Mouse (Mus musculus): ENCODE results near the gene Pde4c. TPM values are rescaled to one million over a fixed set of nuclear protein-coding genes. Genes with fewer than 3 reads are reported as not detected.
A peak's percentile ranks its signal among the peaks of the same experiment; 100 is the strongest.

Pde4c gene
- polyA plus RNA-seq, 1 experiment: 0.10 TPM

- Histone ChIP-seq H3K4me2 (ENCODE audit: low read depth) (no peak overlapping the region), H3K79me2 (ENCODE audit: control insufficient read depth, insufficient read depth) (peaks cover 29% of the 10 kb centered on the region), H3K27me3 (ENCODE audit: control insufficient read depth, insufficient read depth, insufficient read length) (no peaks in the 10 kb centered on the region), H3K4me3 (no peak overlapping the region), H3K36me3 (ENCODE audit: control insufficient read depth, insufficient read depth) (no peaks in the 10 kb centered on the region), H3ac (ENCODE audit: control insufficient read depth, insufficient read length) (no peak overlapping the region)
- TF ChIP-seq USF1 (IDR thresholded peaks at IDR 0.05; ENCODE audit: low read depth) (no peak), REST (IDR thresholded peaks at IDR 0.05; ENCODE audit: insufficient read depth, insufficient read length) (no peak), MYOG (IDR thresholded peaks at IDR 0.05; ENCODE audit: control insufficient read depth in 1 of 3, insufficient read depth in 1 of 3, insufficient read length in 2 of 3, low read depth in 2 of 3) (no peak), POLR2A (IDR thresholded peaks at IDR 0.05; ENCODE audit: insufficient read length, low read depth) (no peak), TCF3 (IDR thresholded peaks at IDR 0.05; ENCODE audit: insufficient read length, low read depth) (no peak), POLR2AphosphoS2 (IDR thresholded peaks at IDR 0.05; ENCODE audit: insufficient read length, low read depth) (no peak), TCF12 (IDR thresholded peaks at IDR 0.05; ENCODE audit: insufficient read depth, poor library complexity, severe bottlenecking) (no peak), MAX (IDR thresholded peaks at IDR 0.05; ENCODE audit: low read depth) (no peak), CEBPB (IDR thresholded peaks at IDR 0.05; ENCODE audit: insufficient read depth, poor library complexity, severe bottlenecking) (no peak), MYOD1 (IDR thresholded peaks at IDR 0.05; ENCODE audit: control insufficient read depth in 1 of 3, insufficient read length in 2 of 3, low read depth in 2 of 3) (no peak), E2F4 (IDR thresholded peaks at IDR 0.05; ENCODE audit: insufficient read depth) (no peak), SRF (IDR thresholded peaks at IDR 0.05; ENCODE audit: control insufficient read depth, insufficient read length, low read depth) (no peak)
These were observed 44.8 kb upstream of the Pde4c start for GRCm38 (mm10) chr8:70678679-70679078.

DNA sequence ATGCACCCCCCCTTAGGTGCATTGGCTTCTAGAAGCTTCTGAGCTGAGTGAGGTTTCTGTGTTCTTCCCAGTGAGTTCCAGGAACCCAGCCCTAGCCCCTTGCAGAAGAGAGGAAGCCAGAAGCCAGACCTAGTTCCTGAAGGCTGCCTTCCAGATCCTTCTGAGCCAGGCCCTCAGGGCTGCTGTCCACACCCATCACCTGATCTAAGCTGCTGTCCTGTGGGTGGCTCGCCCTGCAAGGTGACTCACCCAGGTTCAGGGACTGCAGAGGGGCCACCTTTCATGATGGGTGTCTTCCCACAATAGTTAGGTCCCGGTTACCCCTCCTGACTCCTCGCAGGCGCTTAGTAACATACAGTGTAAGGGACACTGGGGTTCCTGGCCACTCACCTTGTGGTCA is 44.1 kb upstream of the Pde4c start:
- H3K36me3 ChIP-seq (ENCODE audit: control insufficient read depth, insufficient read depth): no peaks in the 10 kb centered on the region
- no peak overlapping the region for H3ac ChIP-seq (ENCODE audit: control insufficient read depth, insufficient read length)
- H3K27me3 ChIP-seq (ENCODE audit: control insufficient read depth, insufficient read depth, insufficient read length): no peaks in the 10 kb centered on the region
- no peak overlapping the region for H3K4me2 ChIP-seq (ENCODE audit: low read depth)
- TF ChIP-seq E2F4 (IDR thresholded peaks at IDR 0.05; ENCODE audit: insufficient read depth) (no peak), POLR2AphosphoS2 (IDR thresholded peaks at IDR 0.05; ENCODE audit: insufficient read length, low read depth) (no peak), USF1 (IDR thresholded peaks at IDR 0.05; ENCODE audit: low read depth) (no peak), MYOD1 (IDR thresholded peaks at IDR 0.05; ENCODE audit: control insufficient read depth in 1 of 3, insufficient read length in 2 of 3, low read depth in 2 of 3) (no peak), TCF12 (IDR thresholded peaks at IDR 0.05; ENCODE audit: insufficient read depth, poor library complexity, severe bottlenecking) (no peak), MYOG (IDR thresholded peaks at IDR 0.05; ENCODE audit: control insufficient read depth in 1 of 3, insufficient read depth in 1 of 3, insufficient read length in 2 of 3, low read depth in 2 of 3) (no peak)
- peaks cover 23% of the 10 kb centered on the region for H3K79me2 ChIP-seq (ENCODE audit: control insufficient read depth, insufficient read depth)
- H3K4me3 ChIP-seq: no peak overlapping the region

DNA sequence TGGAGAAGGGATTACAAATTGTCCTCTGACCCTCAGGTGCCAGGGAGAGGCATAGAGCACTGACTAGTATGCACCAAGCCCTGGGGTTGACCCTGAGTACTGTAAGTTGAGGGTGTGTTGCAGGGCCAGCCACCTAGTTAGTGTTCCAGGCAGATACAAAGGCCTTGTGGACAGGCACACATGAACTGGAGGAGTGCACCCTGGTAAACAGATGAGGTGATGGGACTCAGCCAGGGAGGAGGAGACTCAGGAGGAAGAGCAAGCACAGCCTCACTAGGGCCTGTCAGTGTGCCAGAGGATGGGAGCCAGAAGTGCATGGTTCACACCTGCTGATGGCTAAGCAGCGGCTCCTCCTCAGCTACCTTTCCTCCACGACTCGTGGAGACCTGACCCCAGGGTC is 43.5 kb upstream of the Pde4c start:
- Histone ChIP-seq H3K36me3 (ENCODE audit: control insufficient read depth, insufficient read depth) (no peaks in the 10 kb centered on the region), H3K79me2 (ENCODE audit: control insufficient read depth, insufficient read depth) (peaks cover 16% of the 10 kb centered on the region), H3K27me3 (ENCODE audit: control insufficient read depth, insufficient read depth, insufficient read length) (no peaks in the 10 kb centered on the region)

GRCm38 (mm10) chr8:70681410-70681809 is 42.1 kb upstream of the Pde4c start:
- Histone ChIP-seq H3ac (ENCODE audit: control insufficient read depth, insufficient read length) (no peak overlapping the region), H3K79me2 (ENCODE audit: control insufficient read depth, insufficient read depth) (peaks cover 2% of the 10 kb centered on the region), H3K4me2 (ENCODE audit: low read depth) (peak overlapping the region; percentile 61), H3K4me3 (no peak overlapping the region), H3K27me3 (ENCODE audit: control insufficient read depth, insufficient read depth, insufficient read length) (no peaks in the 10 kb centered on the region), H3K36me3 (ENCODE audit: control insufficient read depth, insufficient read depth) (no peaks in the 10 kb centered on the region)
- TF ChIP-seq E2F4 (IDR thresholded peaks at IDR 0.05; ENCODE audit: insufficient read depth) (no peak), USF1 (IDR thresholded peaks at IDR 0.05; ENCODE audit: low read depth) (no peak), POLR2A (IDR thresholded peaks at IDR 0.05; ENCODE audit: insufficient read length, low read depth) (no peak), MYOD1 (IDR thresholded peaks at IDR 0.05; ENCODE audit: control insufficient read depth in 1 of 3, insufficient read length in 2 of 3, low read depth in 2 of 3) (no peak), SRF (IDR thresholded peaks at IDR 0.05; ENCODE audit: control insufficient read depth, insufficient read length, low read depth) (no peak), POLR2AphosphoS2 (IDR thresholded peaks at IDR 0.05; ENCODE audit: insufficient read length, low read depth) (no peak), REST (IDR thresholded peaks at IDR 0.05; ENCODE audit: insufficient read depth, insufficient read length) (no peak), TCF12 (IDR thresholded peaks at IDR 0.05; ENCODE audit: insufficient read depth, poor library complexity, severe bottlenecking) (no peak), TCF3 (IDR thresholded peaks at IDR 0.05; ENCODE audit: insufficient read length, low read depth) (no peak), CEBPB (IDR thresholded peaks at IDR 0.05; ENCODE audit: insufficient read depth, poor library complexity, severe bottlenecking) (no peak), MAX (IDR thresholded peaks at IDR 0.05; ENCODE audit: low read depth) (no peak), MYOG (IDR thresholded peaks at IDR 0.05; ENCODE audit: control insufficient read depth in 1 of 3, insufficient read depth in 1 of 3, insufficient read length in 2 of 3, low read depth in 2 of 3) (no peak)

More for the DNA sequence above, 43.5 kb upstream of the Pde4c start:
- Histone ChIP-seq H3ac (ENCODE audit: control insufficient read depth, insufficient read length) (no peak overlapping the region), H3K4me2 (ENCODE audit: low read depth) (no peak overlapping the region), H3K4me3 (no peak overlapping the region)
- TF ChIP-seq E2F4 (IDR thresholded peaks at IDR 0.05; ENCODE audit: insufficient read depth): no peak
- TF ChIP-seq CEBPB (IDR thresholded peaks at IDR 0.05; ENCODE audit: insufficient read depth, poor library complexity, severe bottlenecking): no peak
- no peak for TF ChIP-seq TCF12 (IDR thresholded peaks at IDR 0.05; ENCODE audit: insufficient read depth, poor library complexity, severe bottlenecking)
- no peak for TF ChIP-seq SRF (IDR thresholded peaks at IDR 0.05; ENCODE audit: control insufficient read depth, insufficient read length, low read depth)
- no peak for TF ChIP-seq USF1 (IDR thresholded peaks at IDR 0.05; ENCODE audit: low read depth)
- TF ChIP-seq MAX (IDR thresholded peaks at IDR 0.05; ENCODE audit: low read depth): no peak
- no peak for TF ChIP-seq POLR2A (IDR thresholded peaks at IDR 0.05; ENCODE audit: insufficient read length, low read depth)

- TF ChIP-seq REST (IDR thresholded peaks at IDR 0.05; ENCODE audit: insufficient read depth, insufficient read length): no peak
- peak; percentile 13 for TF ChIP-seq E2F4 (IDR thresholded peaks at IDR 0.05; ENCODE audit: insufficient read depth)
- peak in 2 of 3 experiments; percentile 33 to 47 for TF ChIP-seq MYOD1 (IDR thresholded peaks at IDR 0.05; ENCODE audit: control insufficient read depth in 1 of 3, insufficient read length in 2 of 3, low read depth in 2 of 3)
- TF ChIP-seq POLR2A (IDR thresholded peaks at IDR 0.05; ENCODE audit: insufficient read length, low read depth): peak; percentile 63
- peak in 1 of 3 experiments; percentile 67 for TF ChIP-seq MYOG (IDR thresholded peaks at IDR 0.05; ENCODE audit: control insufficient read depth in 1 of 3, insufficient read depth in 1 of 3, insufficient read length in 2 of 3, low read depth in 2 of 3)
- no peak for TF ChIP-seq TCF12 (IDR thresholded peaks at IDR 0.05; ENCODE audit: insufficient read depth, poor library complexity, severe bottlenecking)
- peak; percentile 78 for TF ChIP-seq POLR2AphosphoS2 (IDR thresholded peaks at IDR 0.05; ENCODE audit: insufficient read length, low read depth)
- Histone ChIP-seq H3ac (ENCODE audit: control insufficient read depth, insufficient read length) (no peak overlapping the region), H3K36me3 (ENCODE audit: control insufficient read depth, insufficient read depth) (no peaks in the 10 kb centered on the region), H3K79me2 (ENCODE audit: control insufficient read depth, insufficient read depth) (no peaks in the 10 kb centered on the region), H3K4me2 (ENCODE audit: low read depth) (peak overlapping the region; percentile 66), H3K27me3 (ENCODE audit: control insufficient read depth, insufficient read depth, insufficient read length) (no peaks in the 10 kb centered on the region), H3K4me3 (no peak overlapping the region)
These were observed 41.3 kb upstream of the Pde4c start for GRCm38 (mm10) chr8:70682193-70682592.

Data from myocyte (in vitro differentiated cells).